Mouse (Mus musculus): ENCODE data around the gene Traip.

DNA sequence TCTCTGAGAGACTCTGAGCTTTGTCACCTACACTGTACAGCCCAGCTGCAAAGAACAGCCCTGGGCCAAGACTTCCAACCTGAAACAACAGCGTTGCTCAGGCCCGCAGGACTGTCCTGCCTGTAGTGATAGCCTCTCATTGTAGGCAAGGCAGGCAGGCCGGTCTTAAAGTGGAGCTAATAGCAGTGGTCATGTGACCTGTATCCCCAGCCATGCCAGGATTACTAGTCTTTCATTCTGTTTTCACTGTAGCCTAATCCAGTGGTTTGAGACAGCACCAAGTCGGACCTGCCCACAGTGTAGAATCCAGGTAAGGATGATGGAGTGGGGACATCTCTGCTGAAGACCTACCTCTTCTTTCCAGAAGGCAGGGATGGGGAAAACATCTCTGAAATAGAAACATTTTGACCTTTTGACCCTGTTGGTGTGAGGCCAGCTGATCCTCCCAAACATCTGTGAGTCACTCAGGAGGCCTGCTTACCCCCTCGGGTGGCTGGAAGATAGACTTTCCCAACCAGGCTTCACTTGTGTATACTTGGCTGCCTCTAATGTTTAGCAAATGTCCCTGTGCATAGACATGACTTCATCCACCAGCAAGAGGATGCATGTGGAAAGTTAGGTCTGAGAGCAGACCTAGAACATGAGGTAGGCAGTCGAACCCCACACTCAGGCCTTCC is 5.8 kb downstream of the Traip start:
- TF ChIP-seq CTCF (IDR thresholded peaks at IDR 0.05), result no peak
- TF ChIP-seq EP300 (IDR thresholded peaks at IDR 0.05), result no peak
